Comparison of ENCODE assay signal across 49 mouse cellular contexts in the genomic region with DNA sequence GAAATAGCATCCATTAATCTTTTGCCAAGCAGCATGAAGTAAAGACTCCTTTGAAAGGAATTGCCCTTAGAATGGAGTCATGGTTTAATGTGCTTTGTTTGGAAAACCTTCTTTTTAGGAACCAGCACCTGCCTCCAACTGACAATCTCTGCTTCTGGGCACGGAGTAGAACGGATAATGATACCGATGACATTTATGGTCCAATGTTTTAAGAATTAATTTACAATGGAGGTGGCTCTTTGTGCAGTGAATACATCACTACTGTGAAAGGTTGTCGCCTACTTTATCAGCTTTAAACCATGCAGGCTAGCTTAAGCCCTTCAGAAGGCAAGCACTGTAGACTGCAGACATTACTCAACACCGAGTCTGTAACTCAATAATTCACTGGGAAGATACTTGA. TPM values are rescaled to one million over a fixed set of nuclear protein-coding genes. Genes with fewer than 3 reads are reported as not detected.
"Had no signal": no experiment of that assay in that cellular context is flagged by ENCODE, and none has a peak within 500 bp of the region (broad histone marks: within the 10 kb centered on the region; RNA-seq: fewer than 3 reads in every experiment).

No protein-coding gene starts in this region.

- H3K27ac ChIP-seq: heart, adult 2 months; heart, embryonic 10.5 days; heart, embryonic 13.5 days; heart, embryonic 15.5 days; hindbrain, embryonic 10.5 days; hindbrain, embryonic 12.5 days; hindbrain, embryonic 13.5 days; hindbrain, embryonic 14.5 days; hindbrain, embryonic 15.5 days; hindbrain, postnatal 0 days; intestine, embryonic 15.5 days; kidney, embryonic 15.5 days; kidney, postnatal 0 days; layer of hippocampus, adult 2 months had no signal

- H3K27me3 ChIP-seq: heart, embryonic 12.5 days; heart, embryonic 13.5 days; heart, embryonic 15.5 days; hindbrain, embryonic 12.5 days; hindbrain, embryonic 13.5 days; hindbrain, embryonic 15.5 days; intestine, embryonic 15.5 days; kidney, embryonic 15.5 days had no signal

- DNase-seq: heart, adult 18-20 months; heart, adult 2 months; heart, postnatal 10 days; heart, postnatal 14 days; heart, postnatal 36 days; heart, postnatal 4 days; kidney, adult 11 months; kidney, adult 18-20 months; kidney, adult 2 months; kidney, adult 8-10 months; kidney, adult 9 months; kidney, postnatal 10 days; kidney, postnatal 14 days; kidney, postnatal 25 days; kidney, postnatal 36 days; kidney, postnatal 4 days; layer of hippocampus, adult 9-11 months had no signal

- H3K36me3 ChIP-seq: heart, embryonic 10.5 days; heart, embryonic 12.5 days; heart, embryonic 13.5 days; heart, embryonic 15.5 days; hindbrain, embryonic 10.5 days; hindbrain, embryonic 12.5 days; hindbrain, embryonic 13.5 days; hindbrain, embryonic 15.5 days; intestine, embryonic 15.5 days; kidney, embryonic 15.5 days had no signal

- H3K4me1 ChIP-seq: heart, embryonic 10.5 days; heart, embryonic 12.5 days; heart, embryonic 13.5 days; heart, embryonic 15.5 days; hindbrain, embryonic 10.5 days; hindbrain, embryonic 12.5 days; hindbrain, embryonic 13.5 days; hindbrain, embryonic 15.5 days; intestine, embryonic 15.5 days; kidney, embryonic 15.5 days had no signal

- H3K9ac ChIP-seq: heart, embryonic 12.5 days; heart, embryonic 13.5 days; heart, embryonic 15.5 days; hindbrain, embryonic 12.5 days; hindbrain, embryonic 13.5 days; hindbrain, embryonic 14.5 days; hindbrain, embryonic 15.5 days; intestine, embryonic 15.5 days; kidney, embryonic 15.5 days had no signal

- ATAC-seq: hindbrain, embryonic 16.5 days; hindbrain, postnatal 0 days; inflammation-experienced regulatory T-cells, adult 6 months; intestine, embryonic 15.5 days; intestine, embryonic 16.5 days; intestine, postnatal 0 days had no signal

- H3K4me2 ChIP-seq: heart, embryonic 11.5 days; heart, embryonic 12.5 days; heart, embryonic 13.5 days; heart, embryonic 15.5 days; hindbrain, embryonic 12.5 days; hindbrain, embryonic 13.5 days; hindbrain, embryonic 14.5 days; hindbrain, embryonic 15.5 days; intestine, embryonic 15.5 days; kidney, embryonic 15.5 days had no signal

- H3K4me3 ChIP-seq: heart, adult 2 months; heart, embryonic 10.5 days; heart, embryonic 12.5 days; heart, embryonic 13.5 days; heart, embryonic 15.5 days; hindbrain, embryonic 10.5 days; hindbrain, embryonic 12.5 days; hindbrain, embryonic 13.5 days; hindbrain, embryonic 15.5 days; intestine, embryonic 15.5 days; kidney, embryonic 15.5 days; layer of hippocampus, adult 2 months had no signal

- H3K9me3 ChIP-seq: heart, embryonic 10.5 days; heart, embryonic 12.5 days; heart, embryonic 13.5 days; heart, embryonic 15.5 days; hindbrain, embryonic 10.5 days; hindbrain, embryonic 12.5 days; hindbrain, embryonic 13.5 days; hindbrain, embryonic 15.5 days; intestine, embryonic 15.5 days; kidney, embryonic 15.5 days had no signal

RNA-seq across cellular contexts. Expression of gene Myf5, which starts 14.2 kb away (rescaled TPM):
- total RNA-seq: heart, adult 18-20 months; heart, adult 2 months; heart, adult 8-10 months; heart, postnatal 10 days; heart, postnatal 14 days; heart, postnatal 25 days; heart, postnatal 36 days; heart, postnatal 4 days; hematopoietic stem cell, adult 5-6 weeks; hindbrain, postnatal 0 days; layer of hippocampus, adult 18-20 months; layer of hippocampus, adult 2 months; layer of hippocampus, adult 8-10 months; layer of hippocampus, postnatal 10 days; layer of hippocampus, postnatal 14 days had no signal
- polyA plus RNA-seq: heart, adult 2 months; heart, embryonic 12.5 days; heart, embryonic 14.5 days; heart, embryonic 15.5 days; heart, postnatal 0 days; hindbrain, embryonic 15.5 days; hindbrain, embryonic 16.5 days; hindbrain, postnatal 0 days; inflammation-experienced regulatory T-cells, adult 6 months; intestine, embryonic 14.5 days; intestine, postnatal 0 days; kidney, embryonic 14.5 days; large intestine, adult 2 months had no signal

RNA-seq across cellular contexts. Expression of gene Myf6, which starts 22.8 kb away (rescaled TPM):
- total RNA-seq: heart, adult 18-20 months; heart, adult 2 months; heart, adult 8-10 months; heart, postnatal 10 days; heart, postnatal 14 days; heart, postnatal 25 days; heart, postnatal 36 days; hematopoietic stem cell, adult 5-6 weeks; hindbrain, postnatal 0 days; layer of hippocampus, adult 18-20 months; layer of hippocampus, adult 2 months; layer of hippocampus, adult 8-10 months; layer of hippocampus, postnatal 10 days; layer of hippocampus, postnatal 14 days had no signal
- polyA plus RNA-seq: heart, adult 2 months; heart, embryonic 11.5 days; heart, postnatal 0 days; hindbrain, embryonic 11.5 days; hindbrain, embryonic 12.5 days; hindbrain, embryonic 13.5 days; hindbrain, embryonic 14.5 days; hindbrain, embryonic 16.5 days; hindbrain, postnatal 0 days; inflammation-experienced regulatory T-cells, adult 6 months; intestine, embryonic 14.5 days; intestine, embryonic 16.5 days; intestine, postnatal 0 days; kidney, embryonic 14.5 days; kidney, postnatal 0 days; large intestine, adult 2 months had no signal
